Mouse (Mus musculus): ENCODE data around the gene Map2k7.

GRCm38 (mm10) chr8:4216791-4217621, 21.5 kb upstream of the Map2k7 start, which contains the start of gene Prr36:
- no peak for TF ChIP-seq CTCF (IDR thresholded peaks at IDR 0.05; ENCODE audit: extremely low read depth, insufficient read length, insufficient replicate concordance, low read depth, low read length)
- no peak for TF ChIP-seq POLR2A (IDR thresholded peaks at IDR 0.05; ENCODE audit: low read depth, low read length)
